Mouse (Mus musculus) olfactory bulb, adult 2 months (tissue): Measurements from ENCODE around the gene Dnaic2.

Source experiments
- CTCF ChIP-seq: fragments of 200-500 bp; IDR thresholded peaks from 2 replicates; pipeline ENCODE4 v1.5.1; 2012; ENCODE audit warnings: low read depth, mild to moderate bottlenecking, low read length, moderate library complexity; ENCODE audit not compliant: insufficient read depth
- POLR2A ChIP-seq: fragments of 200-500 bp; IDR thresholded peaks from 2 replicates; pipeline ENCODE4 v1.6.1; 2012; ENCODE audit warnings: mild to moderate bottlenecking, low read depth, low read length, moderate library complexity; ENCODE audit not compliant: insufficient read depth

DNA sequence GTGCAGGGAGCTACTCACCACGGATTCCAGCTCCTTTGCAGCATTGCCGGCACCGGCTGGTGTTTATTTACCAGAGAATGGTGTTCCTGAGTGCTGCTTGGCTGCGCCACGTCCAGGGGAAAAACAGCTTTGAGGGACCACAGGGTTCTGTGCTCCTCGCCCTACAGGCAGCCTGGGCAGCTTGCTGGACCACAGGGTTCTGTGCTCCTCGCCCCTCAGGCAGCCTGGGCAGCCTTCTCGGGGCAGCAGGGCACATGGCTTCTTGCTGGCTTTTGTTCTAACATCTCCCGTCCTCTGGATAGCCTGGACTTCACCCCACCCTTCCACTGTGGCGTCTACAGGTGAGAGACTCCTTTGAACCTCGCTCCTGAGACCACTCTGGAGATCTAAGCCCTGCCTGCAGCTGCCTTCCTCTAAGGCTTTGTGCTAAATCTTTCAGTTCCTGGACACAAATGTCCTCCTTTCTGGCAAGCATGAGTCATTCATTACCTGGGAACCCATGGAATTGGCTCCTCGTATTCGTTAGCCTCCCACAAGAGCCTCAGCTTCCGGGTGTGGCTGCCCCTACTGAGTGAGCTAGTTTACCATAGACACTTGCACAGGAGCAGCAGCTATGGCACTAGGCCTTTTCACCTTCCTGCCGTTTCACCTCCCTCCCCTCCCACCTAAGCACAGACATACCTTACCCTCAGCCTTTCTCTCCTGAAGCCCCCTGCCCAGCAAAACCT is 75.5 kb downstream of the Dnaic2 start:
- TF ChIP-seq CTCF (no peak), POLR2A (no peak)
